In the genomic region with DNA sequence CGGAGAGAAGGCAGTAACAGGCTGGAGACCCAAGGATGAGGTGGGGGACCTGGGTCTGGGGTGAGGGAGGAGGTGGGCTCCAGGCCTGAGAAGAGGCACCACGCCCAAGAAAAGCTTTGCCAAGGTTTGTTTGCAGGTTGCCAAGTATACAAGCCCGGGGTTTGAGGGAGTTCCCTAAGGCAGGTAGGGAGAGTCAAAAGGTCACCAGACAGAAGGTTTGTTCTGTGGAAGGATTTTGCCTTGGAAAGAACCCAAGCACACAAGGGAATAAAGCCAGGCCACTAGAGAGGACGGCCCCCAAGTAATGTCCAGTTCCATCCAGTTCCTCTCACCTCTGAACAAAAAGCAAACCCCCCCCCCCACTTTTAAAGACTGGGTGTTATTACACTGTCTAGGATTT, we compare ENCODE assay signal across 28 mouse cellular contexts. TPM values are rescaled to one million over a fixed set of nuclear protein-coding genes. Genes with fewer than 3 reads are reported as not detected.
"Had no signal": no experiment of that assay in that cellular context is flagged by ENCODE, and none has a peak within 500 bp of the region (broad histone marks: within the 10 kb centered on the region; RNA-seq: fewer than 3 reads in every experiment).

No protein-coding gene starts in this region.

- H3K36me3 ChIP-seq: liver, embryonic 12.5 days; liver, embryonic 15.5 days; lung, embryonic 15.5 days had no signal

- H3K4me3 ChIP-seq: liver, embryonic 12.5 days; liver, embryonic 15.5 days; lung, embryonic 15.5 days; megakaryocyte, embryonic 14.5 days; midbrain, embryonic 10.5 days; midbrain, embryonic 13.5 days; myocyte; neural tube, embryonic 13.5 days had no signal

- H3K4me1 ChIP-seq: midbrain, embryonic 10.5 days; neural tube, embryonic 13.5 days had no signal

- DNase-seq: kidney, adult 18-20 months; kidney, adult 9 months; kidney, postnatal 14 days; kidney, postnatal 4 days; lung, adult 18-20 months; lung, postnatal 10 days; lung, postnatal 36 days; retina, postnatal 1 day; right cerebral cortex, postnatal 25 days; thymus, adult 2 months; thymus, postnatal 14 days; thymus, postnatal 4 days had no signal

- H3K27ac ChIP-seq: liver, embryonic 12.5 days; liver, embryonic 15.5 days; lung, embryonic 15.5 days; midbrain, embryonic 10.5 days; midbrain, embryonic 13.5 days; neural tube, embryonic 13.5 days; stomach, postnatal 0 days had no signal

- H3K9ac ChIP-seq: liver, embryonic 12.5 days; liver, embryonic 15.5 days; lung, embryonic 15.5 days; midbrain, embryonic 13.5 days; neural tube, embryonic 13.5 days had no signal

- H3K27me3 ChIP-seq: liver, embryonic 12.5 days; liver, embryonic 15.5 days; lung, embryonic 15.5 days; midbrain, embryonic 13.5 days; neural tube, embryonic 13.5 days had no signal

RNA-seq across cellular contexts. Expression of a gene that starts 13.1 kb away (rescaled TPM):
- total RNA-seq: monocyte, adult 5-6 weeks; neutrophil, adult 5-6 weeks had no signal

RNA-seq across cellular contexts. Expression of a gene that starts 25.8 kb away (rescaled TPM):
- polyA plus RNA-seq: kidney, embryonic 16.5 days; limb, embryonic 11.5 days; liver, embryonic 12.5 days; liver, embryonic 15.5 days; lung, embryonic 15.5 days; midbrain, embryonic 13.5 days; midbrain, embryonic 16.5 days; neural tube, embryonic 13.5 days; spleen, adult 2 months; stomach, embryonic 14.5 days; stomach, postnatal 0 days; thymus, adult 2 months had no signal
